Mouse (Mus musculus): ENCODE data around the gene Zfp108. TPM values are rescaled to one million over a fixed set of nuclear protein-coding genes. Genes with fewer than 3 reads are reported as not detected.
"Not testable (repeated sequence)": the region's sequence is repeated elsewhere in the genome, so short reads cannot be mapped to it uniquely, and the experiment has no call there.

Zfp108 gene
- polyA plus RNA-seq, 1 experiment from 2014 or later = 2.1 TPM

DNA sequence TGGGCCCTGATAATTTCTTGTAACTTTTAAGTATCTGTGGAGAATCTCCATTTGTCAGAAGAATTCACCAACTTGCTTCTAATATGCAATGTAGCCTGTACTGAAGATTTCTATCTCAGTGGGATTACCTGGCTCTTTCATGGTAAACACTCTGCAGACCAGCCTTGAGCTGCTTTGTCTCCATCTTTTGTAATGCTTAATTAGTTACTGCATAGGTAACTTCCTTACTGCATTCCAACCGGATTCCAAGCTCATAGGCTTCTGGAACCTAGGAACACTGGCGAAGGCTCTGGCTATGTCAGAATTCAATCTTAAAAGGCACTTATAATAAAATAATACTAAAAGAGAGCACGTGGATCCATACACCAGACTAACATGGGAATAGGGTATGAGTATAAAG is 24.2 kb downstream of the Zfp108 start:
- not testable (repeated sequence) for H3K4me1 ChIP-seq (ENCODE audit: control insufficient read depth, insufficient read depth, low read length); H3K4me3 ChIP-seq (ENCODE audit: low read length); H3K9me3 ChIP-seq (replicated peaks; ENCODE audit: control insufficient read depth, low read length); H3K27me3 ChIP-seq (ENCODE audit: control insufficient read depth, insufficient read depth, low read length); H3K9ac ChIP-seq (ENCODE audit: low read length); H3K4me2 ChIP-seq (ENCODE audit: low read depth, low read length); ATAC-seq (replicated peaks; ENCODE audit: extremely low read depth, insufficient read depth, low FRiP score); H3K27ac ChIP-seq (ENCODE audit: low read length)
- peaks cover 20% of the 10 kb centered on the region for H3K36me3 ChIP-seq (ENCODE audit: control insufficient read depth, insufficient read depth)
- 84% methylated on average over 3 of the region's 3 CpGs for WGBS

DNA sequence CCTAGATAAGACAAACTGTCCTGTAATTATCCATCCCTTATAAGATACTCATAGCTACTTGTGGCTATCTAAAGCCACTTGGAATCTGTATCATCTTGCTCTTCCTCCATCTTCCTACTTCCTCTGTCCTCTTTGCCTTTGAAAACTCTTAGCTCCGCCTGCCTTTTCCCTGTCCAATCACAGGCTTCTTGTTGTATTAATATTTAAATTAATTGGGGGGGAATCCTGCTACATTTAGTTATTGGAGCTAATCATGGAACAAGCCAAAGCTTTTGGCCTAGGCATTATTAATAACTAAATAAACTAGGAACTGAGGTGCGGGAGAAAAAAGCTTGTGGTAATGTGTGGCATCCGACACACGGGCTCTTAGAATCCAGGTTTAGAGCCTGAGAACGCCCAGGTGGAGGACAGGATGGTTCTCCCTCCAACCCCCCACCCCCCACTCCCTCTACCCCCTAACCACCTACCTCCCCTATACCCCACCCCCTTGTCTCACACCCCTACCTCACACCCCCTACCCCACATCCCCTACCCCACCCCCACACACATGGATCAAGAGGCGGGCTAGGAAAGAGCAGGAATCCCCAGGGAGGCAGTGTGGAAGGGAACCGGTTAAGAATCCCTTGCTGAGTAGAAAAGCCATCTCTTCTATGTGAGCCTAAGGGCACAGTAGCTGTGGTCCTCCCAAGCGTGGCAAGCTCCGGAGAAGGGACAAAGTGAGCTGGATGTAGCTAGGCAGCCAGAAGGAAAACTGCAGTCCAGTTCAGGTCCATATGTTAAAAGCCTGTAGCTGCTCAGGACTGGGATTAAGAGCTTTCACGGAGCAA is 25.6 kb downstream of the Zfp108 start:
- Histone ChIP-seq H3K9ac (ENCODE audit: low read length) (no peak overlapping the region), H3K9me3 (replicated peaks; ENCODE audit: control insufficient read depth, low read length) (no peaks in the 10 kb centered on the region), H3K4me2 (ENCODE audit: low read depth, low read length) (no peak overlapping the region), H3K4me3 (ENCODE audit: low read length) (no peak overlapping the region), H3K27me3 (ENCODE audit: control insufficient read depth, insufficient read depth, low read length) (no peaks in the 10 kb centered on the region), H3K4me1 (ENCODE audit: control insufficient read depth, insufficient read depth, low read length) (no peaks in the 10 kb centered on the region), H3K27ac (ENCODE audit: low read length) (no peak overlapping the region), H3K36me3 (ENCODE audit: control insufficient read depth, insufficient read depth) (peaks cover 5% of the 10 kb centered on the region; the same call in 1 of the 2 replicates)
- no peak for ATAC-seq (replicated peaks; ENCODE audit: extremely low read depth, insufficient read depth, low FRiP score)
- 54% methylated on average over 10 of the region's 10 CpGs for WGBS

DNA sequence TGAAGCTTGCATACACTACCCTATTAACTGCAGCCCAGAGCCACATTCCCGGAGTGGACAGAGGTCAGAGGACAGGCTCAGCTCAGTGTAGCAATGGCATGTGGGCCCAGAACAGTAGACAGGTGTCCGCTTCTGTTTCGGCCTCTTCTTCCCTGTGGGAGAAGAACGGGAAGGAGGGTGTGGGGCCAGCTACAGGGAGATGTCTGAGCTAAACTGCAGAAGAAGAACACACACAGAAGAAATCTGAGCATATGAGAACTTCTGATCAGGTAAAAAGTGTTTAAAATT is 26.2 kb downstream of the Zfp108 start:
- Histone ChIP-seq H3K9me3 (replicated peaks; ENCODE audit: control insufficient read depth, low read length) (no peaks in the 10 kb centered on the region), H3K4me3 (ENCODE audit: low read length) (no peak overlapping the region), H3K4me1 (ENCODE audit: control insufficient read depth, insufficient read depth, low read length) (no peaks in the 10 kb centered on the region), H3K27me3 (ENCODE audit: control insufficient read depth, insufficient read depth, low read length) (no peaks in the 10 kb centered on the region), H3K36me3 (ENCODE audit: control insufficient read depth, insufficient read depth) (peaks cover 3% of the 10 kb centered on the region; the same call in 1 of the 2 replicates), H3K9ac (ENCODE audit: low read length) (no peak overlapping the region), H3K27ac (ENCODE audit: low read length) (no peak overlapping the region), H3K4me2 (ENCODE audit: low read depth, low read length) (no peak overlapping the region)
- ATAC-seq (replicated peaks; ENCODE audit: extremely low read depth, insufficient read depth, low FRiP score) = no peak
- WGBS = 46% methylated on average over 4 of the region's 4 CpGs

DNA sequence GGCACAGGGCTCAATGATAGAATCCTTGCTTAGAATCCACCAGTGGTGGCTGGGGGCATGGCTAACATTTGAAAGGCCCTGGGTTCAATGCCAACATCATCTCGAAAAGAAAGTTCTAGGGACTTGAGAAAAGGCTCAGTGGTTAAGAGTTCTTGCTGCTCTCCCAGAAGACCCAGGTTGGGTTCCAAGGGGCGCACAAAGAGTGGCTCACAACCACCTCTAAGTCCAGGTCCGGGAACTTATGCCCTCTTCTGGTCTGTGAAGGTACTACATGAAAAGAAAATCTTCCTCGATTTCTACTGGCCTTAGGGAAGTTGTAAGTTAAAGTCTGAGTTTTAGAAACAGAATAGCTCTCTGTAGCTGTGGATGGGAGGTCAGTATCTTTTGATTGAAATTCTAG is 31.5 kb downstream of the Zfp108 start:
- Histone ChIP-seq H3K4me1 (ENCODE audit: control insufficient read depth, insufficient read depth, low read length) (no peaks in the 10 kb centered on the region), H3K4me3 (ENCODE audit: low read length) (no peak overlapping the region), H3K9me3 (replicated peaks; ENCODE audit: control insufficient read depth, low read length) (no peaks in the 10 kb centered on the region), H3K27ac (ENCODE audit: low read length) (no peak overlapping the region), H3K27me3 (ENCODE audit: control insufficient read depth, insufficient read depth, low read length) (no peaks in the 10 kb centered on the region), H3K9ac (ENCODE audit: low read length) (no peak overlapping the region), H3K36me3 (ENCODE audit: control insufficient read depth, insufficient read depth) (peaks cover 14% of the 10 kb centered on the region), H3K4me2 (ENCODE audit: low read depth, low read length) (no peak overlapping the region)
- WGBS = 51% methylated on average over 4 of the region's 4 CpGs
- no peak for ATAC-seq (replicated peaks; ENCODE audit: extremely low read depth, insufficient read depth, low FRiP score)

DNA sequence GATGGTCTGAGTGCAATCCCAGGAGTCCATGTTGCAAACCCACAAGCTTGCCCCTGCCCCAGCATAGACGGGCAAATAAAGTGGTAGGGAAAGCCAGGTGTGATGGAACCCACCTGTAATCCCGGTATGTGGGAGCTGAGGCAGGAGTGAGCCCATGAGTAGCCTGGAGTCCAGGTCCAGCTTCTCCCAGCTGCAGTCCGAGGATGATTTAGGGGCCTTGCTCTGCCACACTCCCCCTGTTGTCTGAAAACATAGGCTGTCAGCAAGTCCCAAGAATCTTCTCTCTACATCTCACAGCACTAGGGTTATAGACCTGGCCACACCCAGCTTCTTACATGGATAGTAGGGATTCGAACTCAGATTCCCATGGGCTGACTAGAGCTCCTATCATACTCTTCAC is 32.3 kb downstream of the Zfp108 start:
- 78% methylated on average over 4 of the region's 4 CpGs for WGBS
- no peak overlapping the region for H3K9ac ChIP-seq (ENCODE audit: low read length)
- no peak overlapping the region for H3K4me3 ChIP-seq (ENCODE audit: low read length)

DNA sequence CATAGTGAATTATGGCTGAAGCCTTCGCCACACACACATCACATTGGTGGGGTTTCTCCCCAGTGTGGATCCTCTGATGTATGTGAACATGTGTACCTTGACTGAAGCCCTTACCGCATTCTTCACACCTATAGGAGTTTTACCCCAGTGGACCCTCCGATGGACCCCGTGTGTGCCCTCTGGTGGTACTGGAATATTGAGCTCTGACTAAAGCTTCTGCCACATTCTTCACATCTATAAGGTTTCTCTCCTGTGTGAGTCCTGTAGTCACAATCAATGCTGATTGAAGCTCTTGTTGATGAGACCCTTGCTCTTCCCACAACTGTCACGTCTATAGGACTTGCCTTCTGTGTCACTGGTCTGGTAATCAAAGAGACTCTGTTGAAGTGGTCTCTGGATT is 33.1 kb downstream of the Zfp108 start:
- ATAC-seq (replicated peaks; ENCODE audit: extremely low read depth, insufficient read depth, low FRiP score) = no peak
- Histone ChIP-seq H3K4me3 (ENCODE audit: low read length) (no peak overlapping the region), H3K9me3 (replicated peaks; ENCODE audit: control insufficient read depth, low read length) (no peaks in the 10 kb centered on the region), H3K4me1 (ENCODE audit: control insufficient read depth, insufficient read depth, low read length) (no peaks in the 10 kb centered on the region), H3K9ac (ENCODE audit: low read length) (no peak overlapping the region), H3K27me3 (ENCODE audit: control insufficient read depth, insufficient read depth, low read length) (no peaks in the 10 kb centered on the region), H3K36me3 (ENCODE audit: control insufficient read depth, insufficient read depth) (peaks cover 29% of the 10 kb centered on the region), H3K4me2 (ENCODE audit: low read depth, low read length) (no peak overlapping the region), H3K27ac (ENCODE audit: low read length) (no peak overlapping the region)
- 79% methylated on average over 5 of the region's 5 CpGs for WGBS

More for the DNA sequence above, 32.3 kb downstream of the Zfp108 start:
- no peak for ATAC-seq (replicated peaks; ENCODE audit: extremely low read depth, insufficient read depth, low FRiP score)
- Histone ChIP-seq H3K4me1 (ENCODE audit: control insufficient read depth, insufficient read depth, low read length) (no peaks in the 10 kb centered on the region), H3K27ac (ENCODE audit: low read length) (no peak overlapping the region), H3K36me3 (ENCODE audit: control insufficient read depth, insufficient read depth) (peaks cover 22% of the 10 kb centered on the region), H3K27me3 (ENCODE audit: control insufficient read depth, insufficient read depth, low read length) (no peaks in the 10 kb centered on the region), H3K9me3 (replicated peaks; ENCODE audit: control insufficient read depth, low read length) (no peaks in the 10 kb centered on the region), H3K4me2 (ENCODE audit: low read depth, low read length) (no peak overlapping the region)

DNA sequence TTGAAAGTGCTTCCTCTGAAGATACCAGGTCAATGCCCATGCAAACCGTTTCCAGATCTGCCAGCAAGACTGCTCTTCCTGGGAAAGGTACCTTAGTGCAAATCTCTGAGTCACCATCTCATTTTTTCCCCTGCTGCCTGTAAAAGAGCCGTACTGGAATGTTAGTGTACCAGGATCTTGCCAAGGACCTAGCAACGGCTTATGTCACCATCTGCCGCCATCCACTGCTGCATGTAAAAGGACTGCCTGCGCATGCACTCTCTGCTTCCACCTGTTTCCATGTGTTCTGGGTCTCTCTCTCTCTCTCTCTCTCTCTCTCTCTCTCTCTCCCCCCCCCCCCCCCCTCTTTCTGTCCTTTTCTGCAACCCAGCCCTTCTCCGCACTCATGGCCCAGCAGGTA is 33.9 kb downstream of the Zfp108 start:
- Histone ChIP-seq H3K27ac (ENCODE audit: low read length) (no peak overlapping the region), H3K4me1 (ENCODE audit: control insufficient read depth, insufficient read depth, low read length) (no peaks in the 10 kb centered on the region), H3K9ac (ENCODE audit: low read length) (no peak overlapping the region), H3K4me3 (ENCODE audit: low read length) (no peak overlapping the region), H3K27me3 (ENCODE audit: control insufficient read depth, insufficient read depth, low read length) (no peaks in the 10 kb centered on the region), H3K36me3 (ENCODE audit: control insufficient read depth, insufficient read depth) (peaks cover 33% of the 10 kb centered on the region), H3K4me2 (ENCODE audit: low read depth, low read length) (no peak overlapping the region), H3K9me3 (replicated peaks; ENCODE audit: control insufficient read depth, low read length) (no peaks in the 10 kb centered on the region)
- ATAC-seq (replicated peaks; ENCODE audit: extremely low read depth, insufficient read depth, low FRiP score) = no peak
- 87% methylated on average over 6 of the region's 6 CpGs for WGBS

DNA sequence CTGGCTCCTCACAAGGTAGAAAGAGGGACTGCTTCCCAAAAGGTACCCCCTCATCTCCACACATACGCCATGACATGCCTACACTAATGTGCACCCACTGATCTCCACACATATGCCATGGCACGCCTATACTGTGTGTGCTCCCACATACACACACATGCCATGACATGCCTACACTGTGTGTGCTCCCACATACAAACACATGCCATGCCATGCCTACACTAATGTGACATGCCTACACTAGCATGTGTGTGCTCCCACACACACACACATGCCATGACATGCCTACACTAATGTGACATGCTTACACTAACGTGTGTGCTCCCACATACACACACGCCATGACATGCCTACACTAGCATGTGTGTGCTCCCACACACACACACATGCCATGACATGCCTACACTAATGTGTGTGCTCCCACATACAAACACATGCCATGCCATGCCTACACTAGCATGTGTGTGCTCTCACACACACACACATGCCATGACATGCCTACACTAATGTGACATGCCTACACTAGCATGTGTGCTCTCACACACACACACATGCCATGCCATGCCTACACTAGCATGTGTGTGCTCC is 35.6 kb downstream of the Zfp108 start:
- 91% methylated on average over 4 of the region's 4 CpGs for WGBS
- Histone ChIP-seq H3K36me3 (ENCODE audit: control insufficient read depth, insufficient read depth) (peaks cover 47% of the 10 kb centered on the region), H3K9ac (ENCODE audit: low read length) (no peak overlapping the region), H3K4me1 (ENCODE audit: control insufficient read depth, insufficient read depth, low read length) (no peaks in the 10 kb centered on the region), H3K9me3 (replicated peaks; ENCODE audit: control insufficient read depth, low read length) (no peaks in the 10 kb centered on the region), H3K27me3 (ENCODE audit: control insufficient read depth, insufficient read depth, low read length) (no peaks in the 10 kb centered on the region), H3K4me2 (ENCODE audit: low read depth, low read length) (no peak overlapping the region), H3K27ac (ENCODE audit: low read length) (no peak overlapping the region), H3K4me3 (ENCODE audit: low read length) (no peak overlapping the region)
- ATAC-seq (replicated peaks; ENCODE audit: extremely low read depth, insufficient read depth, low FRiP score) = no peak

DNA sequence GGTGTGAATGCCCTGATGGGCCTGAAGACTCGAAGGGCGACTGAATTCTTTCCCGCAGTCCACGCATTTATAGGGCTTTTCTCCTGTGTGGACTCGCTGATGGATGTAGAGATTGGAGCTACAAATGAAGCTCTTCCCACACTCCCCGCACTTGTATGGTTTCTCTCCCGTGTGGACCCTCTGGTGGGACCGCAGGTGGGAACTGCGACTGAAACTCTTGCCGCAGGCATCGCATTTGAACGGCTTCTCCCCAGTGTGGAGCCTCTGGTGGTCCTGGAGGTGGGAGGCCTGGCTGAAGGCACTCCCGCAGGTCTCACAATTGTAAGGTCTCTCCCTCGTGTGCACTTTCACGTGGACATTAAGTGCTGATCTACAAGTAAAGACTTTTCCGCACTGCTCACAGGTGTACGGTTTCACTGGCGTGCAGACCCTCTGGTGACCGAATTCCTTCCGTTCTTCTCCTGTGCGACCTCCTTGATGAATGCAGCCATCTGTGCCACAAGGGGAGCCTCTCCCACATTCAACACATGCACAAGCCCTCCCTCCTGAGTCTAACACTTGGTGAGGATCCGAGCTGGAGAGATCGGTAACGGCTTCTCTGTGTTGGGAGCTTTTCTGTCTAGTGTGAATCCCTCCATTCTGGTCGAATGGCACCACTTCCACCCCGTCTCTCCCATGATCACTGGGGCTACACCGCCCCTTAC is 36.9 kb downstream of the Zfp108 start:
- no peaks in the 10 kb centered on the region for H3K27me3 ChIP-seq (ENCODE audit: control insufficient read depth, insufficient read depth, low read length)
- no peak for ATAC-seq (replicated peaks; ENCODE audit: extremely low read depth, insufficient read depth, low FRiP score)
- WGBS = 81% methylated on average over 27 of the region's 27 CpGs
- no peak overlapping the region for H3K4me2 ChIP-seq (ENCODE audit: low read depth, low read length)
- peaks cover 56% of the 10 kb centered on the region for H3K36me3 ChIP-seq (ENCODE audit: control insufficient read depth, insufficient read depth)
- H3K4me3 ChIP-seq (ENCODE audit: low read length) = no peak overlapping the region
- no peak overlapping the region for H3K27ac ChIP-seq (ENCODE audit: low read length)
- H3K9me3 ChIP-seq (replicated peaks; ENCODE audit: control insufficient read depth, low read length) = no peaks in the 10 kb centered on the region
- no peaks in the 10 kb centered on the region for H3K4me1 ChIP-seq (ENCODE audit: control insufficient read depth, insufficient read depth, low read length)
- H3K9ac ChIP-seq (ENCODE audit: low read length) = no peak overlapping the region

All from heart, embryonic 16.5 days (tissue).